Mouse (Mus musculus): ENCODE measurements around the gene Tmem138. TPM values are rescaled to one million over a fixed set of nuclear protein-coding genes. Genes with fewer than 3 reads are reported as not detected.
A peak's percentile ranks its signal among the peaks of the same experiment; 100 is the strongest.

The Tmem138 gene
- total and polyA plus RNA-seq, 2 experiments from 2014 or later, result 21.2 to 31.7 TPM

DNA sequence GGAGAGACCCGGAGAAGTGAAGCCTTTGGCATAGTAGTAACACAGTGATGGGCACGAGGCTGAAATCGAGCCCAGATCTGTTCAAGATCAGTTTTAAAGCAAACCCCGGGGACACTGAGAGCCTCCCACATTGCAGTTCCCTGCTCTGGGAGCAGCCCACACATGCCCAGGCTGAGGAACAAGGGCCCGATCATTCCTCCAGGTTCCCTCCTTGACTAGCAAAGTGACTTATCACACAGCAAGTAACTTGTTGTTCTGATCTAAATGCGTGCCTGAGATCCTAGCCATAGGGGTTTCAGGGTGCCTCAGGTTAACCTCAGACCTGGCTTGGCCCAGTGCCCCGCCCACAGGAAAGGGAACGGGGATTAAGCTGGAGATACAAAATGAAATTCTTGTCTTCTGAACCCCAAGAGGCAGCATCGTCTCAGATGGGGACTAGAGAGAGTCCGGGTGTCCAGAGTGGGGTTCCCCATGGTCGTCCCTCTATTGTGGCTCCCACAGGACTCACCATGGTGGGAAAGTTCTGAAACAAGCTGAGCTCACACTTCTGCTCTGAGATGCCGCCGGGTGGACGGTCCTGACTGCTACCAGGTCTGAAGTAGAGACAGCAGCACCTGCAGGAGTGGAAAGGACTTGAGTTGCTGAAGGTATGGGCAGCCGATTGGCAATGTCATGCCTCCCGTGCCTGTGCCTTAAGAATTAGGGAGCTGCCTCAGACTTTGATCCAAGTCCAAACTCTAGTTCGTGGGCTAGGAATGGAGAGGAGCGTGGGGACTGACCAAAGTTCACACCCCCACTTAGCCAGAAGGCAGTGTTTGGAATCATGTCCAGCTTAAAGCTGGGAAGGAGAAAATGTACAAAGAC, 26.7 kb upstream of the Tmem138 start:
- DNase-seq, result no peak

DNA sequence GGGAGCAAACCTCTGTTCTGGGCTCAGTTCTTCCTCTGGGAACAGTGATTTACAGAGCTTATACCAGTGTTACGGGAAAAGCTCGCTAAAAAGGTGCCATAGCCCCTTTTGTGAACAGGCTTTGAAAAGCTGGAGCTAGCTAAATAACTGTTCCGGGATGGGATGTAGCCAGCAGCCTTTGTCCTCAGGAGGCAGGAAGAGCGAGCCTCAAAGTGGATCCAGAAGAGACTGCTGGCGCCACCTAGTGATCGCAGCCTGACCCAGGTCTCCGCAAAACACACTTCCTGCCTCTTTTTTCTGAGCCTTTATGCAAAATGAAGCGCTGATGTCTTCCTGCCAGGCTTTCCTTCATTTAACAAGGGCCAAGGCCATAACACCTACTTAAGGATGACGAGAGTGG, 25.6 kb upstream of the Tmem138 start:
- Histone ChIP-seq H3K9ac (peak overlapping the region; percentile 54), H3K4me1 (ENCODE audit: insufficient read depth) (peaks cover 14% of the 10 kb centered on the region), H3K4me2 (ENCODE audit: low read depth) (peak overlapping the region; percentile 49), H3K9me3 (ENCODE audit: low read length) (no peaks in the 10 kb centered on the region), H3K27ac (ENCODE audit: low read depth, low read length) (peak overlapping the region; percentile 89), H3K36me3 (ENCODE audit: insufficient read depth) (peaks cover 6% of the 10 kb centered on the region), H3K27me3 (ENCODE audit: insufficient read depth, low read length) (no peaks in the 10 kb centered on the region), H3K4me3 (ENCODE audit: low read depth, low read length) (peak overlapping the region; percentile 25)
- DNase-seq, result peak; percentile 94
- TF ChIP-seq CTCF (IDR thresholded peaks at IDR 0.05; ENCODE audit: low read depth), result peak; percentile 92
- under 1% methylated on average over 9 of the region's 9 CpGs for WGBS
- ATAC-seq, result peak; percentile 70

More for the DNA sequence above, 26.7 kb upstream of the Tmem138 start:
- 83% methylated on average over 18 of the region's 18 CpGs for WGBS
- no peak for ATAC-seq
- Histone ChIP-seq H3K27ac (ENCODE audit: low read depth, low read length) (peak overlapping the region; percentile 89; the same call in 1 of the 2 replicates), H3K4me2 (ENCODE audit: low read depth) (no peak overlapping the region), H3K36me3 (ENCODE audit: insufficient read depth) (peaks cover 15% of the 10 kb centered on the region), H3K27me3 (ENCODE audit: insufficient read depth, low read length) (no peaks in the 10 kb centered on the region), H3K4me1 (ENCODE audit: insufficient read depth) (peaks cover 14% of the 10 kb centered on the region), H3K9ac (no peak overlapping the region), H3K4me3 (ENCODE audit: low read depth, low read length) (no peak overlapping the region), H3K9me3 (ENCODE audit: low read length) (no peaks in the 10 kb centered on the region)
- no peak for TF ChIP-seq CTCF (IDR thresholded peaks at IDR 0.05; ENCODE audit: low read depth)

- peak; percentile 7 for ATAC-seq
- Histone ChIP-seq H3K9me3 (ENCODE audit: low read length) (no peaks in the 10 kb centered on the region), H3K4me1 (ENCODE audit: insufficient read depth) (peaks cover 14% of the 10 kb centered on the region), H3K4me2 (ENCODE audit: low read depth) (peak overlapping the region; percentile 49), H3K27me3 (ENCODE audit: insufficient read depth, low read length) (no peaks in the 10 kb centered on the region), H3K4me3 (ENCODE audit: low read depth, low read length) (peak overlapping the region; percentile 25), H3K36me3 (ENCODE audit: insufficient read depth) (peaks cover 3% of the 10 kb centered on the region; the same call in 1 of the 2 replicates), H3K9ac (peak overlapping the region; percentile 54), H3K27ac (ENCODE audit: low read depth, low read length) (peak overlapping the region; percentile 89)
- WGBS, result 3% methylated on average over 6 of the region's 6 CpGs
- TF ChIP-seq CTCF (IDR thresholded peaks at IDR 0.05; ENCODE audit: low read depth), result no peak
- no peak for DNase-seq
Measured at GRCm38 (mm10) chr19:10602247-10602769, 25.1 kb upstream of the Tmem138 start.

- ATAC-seq (no peak), DNase-seq (no peak)
- H3K4me3 ChIP-seq (ENCODE audit: low read depth, low read length), result no peak overlapping the region
- 96% methylated on average over 2 of the region's 2 CpGs for WGBS
- no peaks in the 10 kb centered on the region for H3K27me3 ChIP-seq (ENCODE audit: insufficient read depth, low read length)
- TF ChIP-seq CTCF (IDR thresholded peaks at IDR 0.05; ENCODE audit: low read depth), result no peak
- H3K36me3 ChIP-seq (ENCODE audit: insufficient read depth), result peaks cover 21% of the 10 kb centered on the region
- H3K9ac ChIP-seq, result no peak overlapping the region
- peaks cover 3% of the 10 kb centered on the region; the same call in 1 of the 2 replicates for H3K4me1 ChIP-seq (ENCODE audit: insufficient read depth)
- no peak overlapping the region for H3K27ac ChIP-seq (ENCODE audit: low read depth, low read length)
- no peaks in the 10 kb centered on the region for H3K9me3 ChIP-seq (ENCODE audit: low read length)
- H3K4me2 ChIP-seq (ENCODE audit: low read depth), result no peak overlapping the region
Measured at GRCm38 (mm10) chr19:10599648-10600047, 22.5 kb upstream of the Tmem138 start.

- DNase-seq (no peak), ATAC-seq (no peak)
- H3K4me1 ChIP-seq (ENCODE audit: insufficient read depth), result no peaks in the 10 kb centered on the region
- H3K27me3 ChIP-seq (ENCODE audit: insufficient read depth, low read length), result no peaks in the 10 kb centered on the region
- no peaks in the 10 kb centered on the region for H3K9me3 ChIP-seq (ENCODE audit: low read length)
- WGBS, result 33% methylated on average over 3 of the region's 3 CpGs
- peak; percentile 31; the same call in 1 of the 2 replicates for TF ChIP-seq CTCF (IDR thresholded peaks at IDR 0.05; ENCODE audit: low read depth)
- H3K36me3 ChIP-seq (ENCODE audit: insufficient read depth), result peaks cover 34% of the 10 kb centered on the region
- H3K27ac ChIP-seq (ENCODE audit: low read depth, low read length), result no peak overlapping the region
- no peak overlapping the region for H3K9ac ChIP-seq
- no peak overlapping the region for H3K4me3 ChIP-seq (ENCODE audit: low read depth, low read length)
- no peak overlapping the region for H3K4me2 ChIP-seq (ENCODE audit: low read depth)
Measured at GRCm38 (mm10) chr19:10598188-10598587, 21.0 kb upstream of the Tmem138 start.

DNA sequence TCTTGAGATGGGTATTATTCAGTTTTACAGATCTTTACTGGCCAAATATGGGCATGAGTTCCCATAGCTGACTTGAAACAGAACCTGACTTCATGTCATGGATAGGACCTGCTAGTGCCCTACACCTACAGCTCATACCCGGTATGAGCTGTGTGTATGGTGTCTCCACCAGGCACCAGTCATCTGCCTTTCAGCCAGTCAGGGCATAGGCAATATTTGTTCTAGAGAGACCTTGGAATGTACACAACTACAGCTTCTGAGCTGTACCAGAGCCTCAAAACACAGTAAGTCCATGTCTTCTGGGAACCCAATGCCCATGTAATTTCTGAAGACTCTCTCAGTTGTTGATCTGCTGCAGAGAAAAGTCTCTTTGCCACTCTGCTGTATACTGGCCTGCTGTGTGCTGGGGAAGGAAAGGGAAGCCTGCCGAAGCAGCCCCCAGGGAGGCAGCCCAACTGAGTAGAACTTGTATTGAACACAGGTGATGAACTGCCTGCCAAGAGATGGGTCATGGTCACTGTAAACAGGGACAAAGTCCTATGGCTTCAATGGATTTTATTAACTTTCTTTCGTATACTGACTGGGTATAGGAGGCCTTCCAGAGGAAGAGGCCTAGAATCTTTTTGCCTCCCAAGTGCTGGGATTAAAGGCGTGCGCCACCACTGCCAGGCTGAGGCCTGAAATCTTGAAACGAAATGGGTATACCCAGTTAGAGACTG, 14.7 kb upstream of the Tmem138 start:
- no peak for TF ChIP-seq CTCF (IDR thresholded peaks at IDR 0.05; ENCODE audit: low read depth)
- Histone ChIP-seq H3K9me3 (ENCODE audit: low read length) (no peaks in the 10 kb centered on the region), H3K36me3 (ENCODE audit: insufficient read depth) (peaks cover 51% of the 10 kb centered on the region), H3K27me3 (ENCODE audit: insufficient read depth, low read length) (no peaks in the 10 kb centered on the region), H3K9ac (no peak overlapping the region), H3K4me3 (ENCODE audit: low read depth, low read length) (no peak overlapping the region), H3K4me1 (ENCODE audit: insufficient read depth) (no peaks in the 10 kb centered on the region), H3K27ac (ENCODE audit: low read depth, low read length) (no peak overlapping the region), H3K4me2 (ENCODE audit: low read depth) (no peak overlapping the region)
- DNase-seq (no peak), ATAC-seq (no peak)
- 96% methylated on average over 6 of the region's 6 CpGs for WGBS
